Mouse (Mus musculus) cortical plate, adult 2 months (tissue): Measurements from ENCODE around the gene Tinagl1.

Experiments
- CTCF ChIP-seq: fragments of 200-500 bp; IDR thresholded peaks from 2 replicates; pipeline ENCODE4 v1.5.1; 2011; ENCODE audit warnings: mild to moderate bottlenecking, control low read depth, low read length; ENCODE audit not compliant: insufficient read depth; ENCODE audit errors: extremely low read depth
- POLR2A ChIP-seq: fragments of 200-500 bp; IDR thresholded peaks from 2 replicates; pipeline ENCODE4 v1.6.1; 2011; ENCODE audit warnings: mild to moderate bottlenecking, low read length, control low read depth; ENCODE audit not compliant: insufficient read depth; ENCODE audit errors: extremely low read depth

GRCm38 (mm10) chr4:130164121-130164520 lies 10.8 kb downstream of the Tinagl1 start:
- no peak for TF ChIP-seq CTCF
- no peak for TF ChIP-seq POLR2A
